Mouse (Mus musculus) MEL-GATA-1-ER (cell line): ENCODE measurements at regions not wholly inside any gene's neighbourhood (a gene's known extent, or its start where the extent isn't known, plus 50 kb on each side); places are given as distances from the start of the nearest gene placed in this dataset.
A peak's percentile ranks its signal among the peaks of the same experiment; 100 is the strongest.
"Not testable (repeated sequence)": the region's sequence is repeated elsewhere in the genome, so short reads cannot be mapped to it uniquely, and the experiment has no call there.

Source experiments
- DNase-seq: peaks from one replicate; pipeline ENCODE4 v3.0.0-alpha.2; 2012; ENCODE audit warnings: low read depth; ENCODE audit errors: extremely low read depth

- no peak for DNase-seq
Measured at GRCm38 (mm10) chrX:95366995-95367394, 77.7 kb downstream of the Amer1 start.

GRCm38 (mm10) chrX:95365326-95365725 is 79.3 kb downstream of the Amer1 start:
- not testable (repeated sequence) for DNase-seq

DNA sequence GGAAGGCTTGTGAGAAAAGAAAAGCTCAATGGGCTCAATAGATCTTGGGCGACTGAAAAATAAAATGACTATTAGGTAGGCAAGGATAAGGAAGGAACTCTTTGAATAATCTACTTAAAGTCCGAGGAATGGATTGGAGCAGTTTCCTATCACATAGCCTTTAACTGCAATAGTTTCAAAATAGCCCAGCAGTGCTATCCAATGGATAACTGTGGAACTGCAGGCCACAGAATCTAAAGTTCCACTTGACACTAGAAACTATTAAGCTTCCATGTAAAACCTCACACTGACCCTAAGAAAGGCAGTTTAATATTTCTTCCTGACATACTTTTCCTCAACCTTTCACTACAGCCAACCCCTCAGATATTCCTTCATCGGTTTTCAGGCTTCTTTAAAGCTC is 85.6 kb downstream of the Amer1 start:
- DNase-seq, result peak; percentile 12
